Mouse (Mus musculus) layer of hippocampus, adult 8-10 months (tissue): Measurements from ENCODE around the gene Oxgr1. TPM values are rescaled to one million over a fixed set of nuclear protein-coding genes. Genes with fewer than 3 reads are reported as not detected.
A peak's percentile ranks its signal among the peaks of the same experiment; 100 is the strongest.

Source experiments
- DNase-seq, 2 experiments: peaks; one replicate each; pipeline ENCODE4 v3.0.0; 2022; ENCODE audit warnings: low spot score in 2 of 2
- total RNA-seq, 4 experiments: library from RNA; stranded (reverse); gene quantifications; 2 replicates each; pipeline ENCODE4 v1.2.4; 2022

Gene Oxgr1
- total RNA-seq, 4 experiments from 2014 or later, result 0.09 TPM; not detected in 3

DNA sequence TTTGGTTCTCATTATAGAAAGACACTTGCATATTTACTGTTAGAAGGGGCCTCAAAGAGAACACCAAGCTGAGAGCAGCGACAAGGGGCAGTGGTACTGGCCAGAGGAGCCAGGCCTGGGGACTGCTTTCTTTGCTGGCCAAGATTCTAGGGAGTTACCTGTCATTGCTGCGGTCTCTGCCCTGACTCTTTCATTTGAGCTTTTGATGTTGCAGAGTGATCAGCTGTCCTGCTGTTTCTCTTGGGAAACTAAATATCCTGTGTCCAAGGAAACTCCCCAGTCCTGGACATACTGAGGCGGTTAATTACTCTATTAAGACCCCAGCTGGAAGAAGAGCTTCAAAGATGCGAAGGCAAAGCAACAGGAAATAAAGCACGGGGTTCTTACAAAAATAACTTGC is 60.9 kb downstream of the Oxgr1 start:
- DNase-seq, result no peak

- peak in 1 of 2 experiments; percentile 11 for DNase-seq
Measured at GRCm38 (mm10) chr14:119980698-119981235, 61.5 kb downstream of the Oxgr1 start.

Other genes starting within 250 kb of the Oxgr1 start
- 100 to 1,000 TPM; 203 to 270 (median 247) TPM for gene Mbnl2, start 233.2 kb upstream of the Oxgr1 start, total RNA-seq